Mouse (Mus musculus) embryonic facial prominence, embryonic 15.5 days (tissue): ENCODE results near the gene Plppr2. TPM values are rescaled to one million over a fixed set of nuclear protein-coding genes. Genes with fewer than 3 reads are reported as not detected.

Source experiments
- ATAC-seq: fragments of 200-750 bp; cut with Nextera tagmentation; 2 replicates; pipeline ENCODE4 v1.8.0; 2017; ENCODE audit warnings: low read depth, moderate TSS enrichment; ENCODE audit not compliant: insufficient number of reproducible peaks, low FRiP score, low TSS enrichment
- H3K27ac ChIP-seq: fragments of 300-500 bp; sonication (generic); replicated peaks from 2 replicates; pipeline ENCODE4 v1.5.1; 2015; ENCODE audit warnings: mild to moderate bottlenecking, inconsistent platforms
- H3K27me3 ChIP-seq: fragments of 300-500 bp; sonication (generic); 2 replicates; pipeline ENCODE4 v1.6.1; 2015; ENCODE audit warnings: inconsistent platforms
- H3K36me3 ChIP-seq: fragments of 300-500 bp; sonication (generic); 2 replicates; pipeline ENCODE4 v1.6.1; 2015; ENCODE audit warnings: mild to moderate bottlenecking, inconsistent platforms
- H3K4me1 ChIP-seq: fragments of 300-500 bp; sonication (generic); 2 replicates; pipeline ENCODE4 v1.6.1; 2015; ENCODE audit warnings: inconsistent platforms
- H3K4me2 ChIP-seq: fragments of 300-500 bp; sonication (generic); replicated peaks from 2 replicates; pipeline ENCODE4 v1.6.1; 2015; ENCODE audit warnings: mild to moderate bottlenecking, inconsistent platforms
- H3K4me3 ChIP-seq: fragments of 300-500 bp; sonication (generic); replicated peaks from 2 replicates; pipeline ENCODE4 v1.5.1; 2015; ENCODE audit warnings: mild to moderate bottlenecking, inconsistent platforms
- H3K9ac ChIP-seq: fragments of 300-500 bp; sonication (generic); 2 replicates; pipeline ENCODE4 v1.6.1; 2015; ENCODE audit warnings: inconsistent platforms
- H3K9me3 ChIP-seq: fragments of 300-500 bp; sonication (generic); replicated peaks from 2 replicates; pipeline ENCODE4 v1.6.1; 2016; ENCODE audit warnings: inconsistent platforms
- WGBS: fragments of 180-500 bp; shearing (Covaris S2); methylation state at CpG from one replicate; pipeline ENCODE4 v1.1.7; 2015; 5-methylcytosine and 5-hydroxymethylcytosine counted together
- polyA plus RNA-seq: library from polyadenylated mRNA; unstranded; fragments of >200 nt; fragmentation: Nextera tagmentation; extraction: Ambion mirVana; gene quantifications from 2 replicates; pipeline ENCODE4 v1.2.1, GENCODE M21; 2015

Gene Plppr2
- polyA plus RNA-seq, 1 experiment from 2014 or later: 15.5 TPM

GRCm38 (mm10) chr9:21918692-21919384 is 18.0 kb upstream of the Plppr2 start:
- H3K27me3 ChIP-seq: no peaks in the 10 kb centered on the region; the same call in 1 of the 2 replicates
- peak overlapping the region; percentile 96 for H3K4me2 ChIP-seq
- peaks cover 23% of the 10 kb centered on the region for H3K4me1 ChIP-seq
- WGBS: 16% methylated on average over 5 of the region's 5 CpGs
- H3K4me3 ChIP-seq: peak overlapping the region; percentile 67
- H3K27ac ChIP-seq: peak overlapping the region; percentile 45; the same call in 1 of the 2 replicates
- H3K9me3 ChIP-seq: no peaks in the 10 kb centered on the region
- no peak overlapping the region for H3K9ac ChIP-seq
- no peak for ATAC-seq
- H3K36me3 ChIP-seq: no peaks in the 10 kb centered on the region; the same call in 1 of the 2 replicates

GRCm38 (mm10) chr9:21923036-21923435 is 13.8 kb upstream of the Plppr2 start:
- H3K4me3 ChIP-seq: no peak overlapping the region
- 83% methylated on average over 4 of the region's 4 CpGs for WGBS
- ATAC-seq: no peak
- H3K27me3 ChIP-seq: no peaks in the 10 kb centered on the region
- no peak overlapping the region for H3K4me2 ChIP-seq
- H3K36me3 ChIP-seq: peaks cover 4% of the 10 kb centered on the region; the same call in 1 of the 2 replicates
- no peak overlapping the region for H3K9ac ChIP-seq
- no peak overlapping the region for H3K27ac ChIP-seq
- peaks cover 30% of the 10 kb centered on the region for H3K4me1 ChIP-seq
- H3K9me3 ChIP-seq: no peaks in the 10 kb centered on the region

DNA sequence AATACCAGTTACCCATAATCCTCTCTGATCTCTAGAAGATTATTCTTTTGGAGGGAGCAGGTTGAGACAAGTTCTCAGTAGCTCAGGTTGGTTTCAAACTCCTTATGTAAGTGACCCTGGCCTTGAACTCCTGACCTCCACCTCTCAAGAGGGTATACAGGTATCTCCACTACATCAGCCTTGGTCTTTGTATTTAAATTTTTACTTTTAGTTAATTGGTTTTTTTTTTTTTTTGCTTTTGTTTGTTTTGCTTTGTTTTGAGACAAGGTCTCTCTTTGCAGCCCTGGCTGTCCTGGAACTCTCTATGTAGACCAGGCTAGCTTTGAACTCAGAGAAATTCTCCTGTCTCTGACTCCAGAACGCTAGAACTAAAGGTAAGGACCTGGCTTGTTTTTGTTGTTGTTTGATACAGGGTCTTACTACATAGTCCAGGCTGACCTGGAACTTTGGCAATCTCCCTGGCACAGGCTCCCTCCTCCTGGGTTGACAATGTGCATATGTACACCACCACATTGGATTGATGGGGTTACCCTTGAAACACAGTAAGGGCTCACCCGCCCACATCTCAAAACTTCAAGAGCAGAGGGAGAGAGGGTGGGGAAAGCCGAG is 13.2 kb upstream of the Plppr2 start:
- WGBS: 63% methylated on average over 3 of the region's 3 CpGs
- H3K9me3 ChIP-seq: no peaks in the 10 kb centered on the region
- peaks cover 4% of the 10 kb centered on the region; the same call in 1 of the 2 replicates for H3K36me3 ChIP-seq
- H3K27me3 ChIP-seq: no peaks in the 10 kb centered on the region
- H3K9ac ChIP-seq: no peak overlapping the region
- peaks cover 25% of the 10 kb centered on the region for H3K4me1 ChIP-seq
- H3K27ac ChIP-seq: no peak overlapping the region
- no peak for ATAC-seq
- H3K4me3 ChIP-seq: no peak overlapping the region
- no peak overlapping the region for H3K4me2 ChIP-seq

DNA sequence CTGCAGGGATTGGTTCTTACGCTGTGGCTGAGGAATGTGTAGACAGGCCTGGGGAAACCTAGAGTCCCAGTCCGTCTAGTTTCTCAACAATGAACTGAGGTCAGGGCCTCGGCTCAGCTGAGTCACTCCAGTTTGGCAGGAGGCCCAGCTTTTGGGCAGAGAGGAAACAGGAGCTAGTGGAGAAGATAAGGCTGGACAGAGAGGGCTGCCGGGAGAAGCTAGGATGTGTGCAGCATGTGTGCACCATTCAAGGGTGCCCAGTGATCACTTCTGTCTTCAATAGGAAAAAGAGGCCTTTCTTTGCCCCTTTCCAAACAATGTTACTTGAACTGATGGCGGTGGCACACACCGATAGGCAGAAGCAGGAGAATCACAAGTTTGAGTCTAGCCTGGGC is 12.7 kb upstream of the Plppr2 start:
- ATAC-seq: peak; percentile 5; the same call in 1 of the 2 replicates
- no peaks in the 10 kb centered on the region for H3K27me3 ChIP-seq
- H3K4me1 ChIP-seq: peaks cover 21% of the 10 kb centered on the region
- no peaks in the 10 kb centered on the region for H3K9me3 ChIP-seq
- H3K4me3 ChIP-seq: no peak overlapping the region
- no peak overlapping the region for H3K27ac ChIP-seq
- no peak overlapping the region for H3K4me2 ChIP-seq
- peaks cover 4% of the 10 kb centered on the region; the same call in 1 of the 2 replicates for H3K36me3 ChIP-seq
- no peak overlapping the region for H3K9ac ChIP-seq
- 56% methylated on average over 6 of the region's 6 CpGs for WGBS

- Histone ChIP-seq H3K4me3 (no peak overlapping the region), H3K36me3 (peaks cover 4% of the 10 kb centered on the region; the same call in 1 of the 2 replicates), H3K9ac (no peak overlapping the region), H3K4me1 (peaks cover 21% of the 10 kb centered on the region), H3K27me3 (no peaks in the 10 kb centered on the region), H3K9me3 (no peaks in the 10 kb centered on the region), H3K4me2 (no peak overlapping the region), H3K27ac (no peak overlapping the region)
- 83% methylated on average over 3 of the region's 3 CpGs for WGBS
- ATAC-seq: no peak
Measured at GRCm38 (mm10) chr9:21925034-21925433, 11.8 kb upstream of the Plppr2 start.

GRCm38 (mm10) chr9:21925506-21925905 is 11.3 kb upstream of the Plppr2 start:
- 97% methylated on average over 1 of the region's 1 CpGs for WGBS
- no peaks in the 10 kb centered on the region for H3K9me3 ChIP-seq

DNA sequence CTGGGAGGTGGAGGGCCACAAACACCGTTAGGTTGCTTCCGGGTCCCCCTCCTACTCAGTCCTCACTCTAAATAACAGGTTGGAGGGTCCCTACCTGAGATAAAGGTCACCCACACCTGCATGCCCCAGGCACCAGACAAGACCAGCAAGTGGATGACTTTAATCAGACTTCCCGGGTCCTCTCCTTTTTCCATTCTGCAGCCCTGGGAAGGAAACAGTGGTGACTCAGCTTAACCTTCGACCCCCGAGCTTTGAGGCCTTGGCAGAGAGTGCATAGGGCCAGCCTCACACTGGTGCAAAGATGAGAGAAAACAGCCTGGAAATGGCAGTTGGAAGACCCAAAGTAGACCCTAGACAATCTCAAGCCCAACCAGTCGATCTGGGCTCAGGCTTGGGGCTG is 10.7 kb upstream of the Plppr2 start:
- WGBS: 75% methylated on average over 6 of the region's 6 CpGs
- peaks cover 21% of the 10 kb centered on the region for H3K4me1 ChIP-seq
- peak overlapping the region; percentile 54 for H3K4me3 ChIP-seq
- H3K36me3 ChIP-seq: peaks cover 4% of the 10 kb centered on the region; the same call in 1 of the 2 replicates
- no peak overlapping the region for H3K9ac ChIP-seq
- peak overlapping the region; percentile 63 for H3K4me2 ChIP-seq
- no peaks in the 10 kb centered on the region for H3K9me3 ChIP-seq
- no peak overlapping the region for H3K27ac ChIP-seq
- H3K27me3 ChIP-seq: no peaks in the 10 kb centered on the region
- ATAC-seq: no peak

More at GRCm38 (mm10) chr9:21925506-21925905, 11.3 kb upstream of the Plppr2 start:
- H3K4me2 ChIP-seq: no peak overlapping the region
- H3K4me3 ChIP-seq: no peak overlapping the region
- H3K36me3 ChIP-seq: peaks cover 4% of the 10 kb centered on the region; the same call in 1 of the 2 replicates
- H3K4me1 ChIP-seq: peaks cover 21% of the 10 kb centered on the region
- ATAC-seq: no peak
- no peak overlapping the region for H3K9ac ChIP-seq
- no peak overlapping the region for H3K27ac ChIP-seq
- H3K27me3 ChIP-seq: no peaks in the 10 kb centered on the region

- Histone ChIP-seq H3K27me3 (no peaks in the 10 kb centered on the region), H3K4me1 (peaks cover 21% of the 10 kb centered on the region), H3K4me2 (peak overlapping the region; percentile 63), H3K27ac (peak overlapping the region; percentile 49), H3K4me3 (peak overlapping the region; percentile 54), H3K9ac (peak overlapping the region; percentile 45), H3K9me3 (no peaks in the 10 kb centered on the region), H3K36me3 (peaks cover 4% of the 10 kb centered on the region; the same call in 1 of the 2 replicates)
- ATAC-seq: no peak
- WGBS: 2% methylated on average over 6 of the region's 6 CpGs
Measured at GRCm38 (mm10) chr9:21926784-21927183, 10.0 kb upstream of the Plppr2 start.

- ATAC-seq: peak; percentile 94
- WGBS: under 1% methylated on average over 28 of the region's 28 CpGs
- Histone ChIP-seq H3K4me1 (peaks cover 21% of the 10 kb centered on the region), H3K27ac (peak within 1 kb of the TSS; percentile 49), H3K36me3 (peaks cover 4% of the 10 kb centered on the region; the same call in 1 of the 2 replicates), H3K9ac (peak within 1 kb of the TSS; percentile 45), H3K4me3 (peak within 1 kb of the TSS; percentile 54), H3K27me3 (no peaks in the 10 kb centered on the region), H3K9me3 (no peaks in the 10 kb centered on the region), H3K4me2 (peak within 1 kb of the TSS; percentile 63)
Measured at GRCm38 (mm10) chr9:21927208-21927753, 9.6 kb upstream of the Plppr2 start, which contains the start of the genes Ccdc159 and Tmem205. Gene Ccdc159, plus strand, starts transcription at chr9:21927471. Gene Tmem205, minus strand, starts transcription at chr9:21927556.

GRCm38 (mm10) chr9:21929208-21929607 is 7.6 kb upstream of the Plppr2 start:
- Histone ChIP-seq H3K9me3 (no peaks in the 10 kb centered on the region), H3K27ac (no peak overlapping the region), H3K4me3 (no peak overlapping the region), H3K4me1 (peaks cover 16% of the 10 kb centered on the region), H3K4me2 (no peak overlapping the region), H3K27me3 (no peaks in the 10 kb centered on the region), H3K36me3 (peaks cover 4% of the 10 kb centered on the region; the same call in 1 of the 2 replicates), H3K9ac (no peak overlapping the region)
- 82% methylated on average over 3 of the region's 3 CpGs for WGBS
- no peak for ATAC-seq

- H3K36me3 ChIP-seq: no peaks in the 10 kb centered on the region
- 49% methylated on average over 2 of the region's 2 CpGs for WGBS
- no peak for ATAC-seq
Measured at GRCm38 (mm10) chr9:21932006-21932405, 4.8 kb upstream of the Plppr2 start.

More at GRCm38 (mm10) chr9:21932006-21932405, 4.8 kb upstream of the Plppr2 start:
- no peak overlapping the region for H3K9ac ChIP-seq
- H3K4me3 ChIP-seq: no peak overlapping the region
- H3K4me1 ChIP-seq: peaks cover 13% of the 10 kb centered on the region; the same call in 1 of the 2 replicates
- no peaks in the 10 kb centered on the region for H3K9me3 ChIP-seq
- H3K27me3 ChIP-seq: no peaks in the 10 kb centered on the region
- no peak overlapping the region for H3K27ac ChIP-seq
- no peak overlapping the region for H3K4me2 ChIP-seq
